Mouse (Mus musculus) neural tube, embryonic 14.5 days (tissue): ENCODE results near the gene Stox2. TPM values are rescaled to one million over a fixed set of nuclear protein-coding genes. Genes with fewer than 3 reads are reported as not detected.

Source experiments
- ATAC-seq: fragments of 200-750 bp; cut with Nextera tagmentation; 2 replicates; pipeline ENCODE4 v1.8.0; 2017; ENCODE audit warnings: low read depth, mild to moderate bottlenecking, moderate TSS enrichment, moderate library complexity
- H3K27ac ChIP-seq: fragments of 300-500 bp; sonication (generic); 2 replicates; pipeline ENCODE4 v1.5.1; 2014; ENCODE audit warnings: low read depth, mild to moderate bottlenecking, control low read depth, low read length, moderate library complexity, mixed read lengths
- H3K27me3 ChIP-seq: fragments of 300-500 bp; sonication (generic); 2 replicates; pipeline ENCODE4 v1.6.1; 2014; ENCODE audit warnings: low read length; ENCODE audit not compliant: control insufficient read depth, insufficient read depth
- H3K36me3 ChIP-seq: fragments of 300-500 bp; sonication (generic); 2 replicates; pipeline ENCODE4 v1.6.1; 2014; ENCODE audit warnings: low read length, mixed read lengths; ENCODE audit not compliant: control insufficient read depth, insufficient read depth
- H3K4me1 ChIP-seq: fragments of 300-500 bp; sonication (generic); 2 replicates; pipeline ENCODE4 v1.6.1; 2014; ENCODE audit warnings: low read length; ENCODE audit not compliant: control insufficient read depth, insufficient read depth
- H3K4me2 ChIP-seq: fragments of 300-500 bp; sonication (generic); 2 replicates; pipeline ENCODE4 v1.6.1; 2014; ENCODE audit warnings: mild to moderate bottlenecking, low read depth, low read length, control low read depth
- H3K4me3 ChIP-seq: fragments of 300-500 bp; sonication (generic); 2 replicates; pipeline ENCODE4 v1.5.1; 2014; ENCODE audit warnings: low read depth, low read length, control low read depth, mixed read lengths
- H3K9ac ChIP-seq: fragments of 300-500 bp; sonication (generic); replicated peaks from 2 replicates; pipeline ENCODE4 v1.6.1; 2014; ENCODE audit warnings: low read depth, mild to moderate bottlenecking, control low read depth, low read length, mixed read lengths
- H3K9me3 ChIP-seq: fragments of 300-500 bp; sonication (generic); 2 replicates; pipeline ENCODE4 v1.6.1; 2016; ENCODE audit warnings: low read length; ENCODE audit not compliant: control insufficient read depth
- WGBS: fragments of 180-500 bp; shearing (Covaris S2); extraction: QIAGEN DNeasy Blood & Tissue Kit; methylation state at CpG from one replicate; pipeline ENCODE4 v1.1.7; 2014; 5-methylcytosine and 5-hydroxymethylcytosine counted together
- polyA plus RNA-seq: library from polyadenylated mRNA; unstranded; fragments of >200 nt; fragmentation: Nextera tagmentation; extraction: Ambion mirVana; gene quantifications from 2 replicates; pipeline ENCODE4 v1.2.1, GENCODE M21; 2014

The Stox2 gene
- polyA plus RNA-seq, 1 experiment from 2014 or later: 49.7 TPM

- 86% methylated on average over 9 of the region's 9 CpGs for WGBS
Measured at GRCm38 (mm10) chr8:47212124-47212523, 234.0 kb downstream of the Stox2 start.

GRCm38 (mm10) chr8:47211226-47211625 lies 234.9 kb downstream of the Stox2 start:
- H3K27ac ChIP-seq: no peak overlapping the region
- H3K4me1 ChIP-seq: peaks cover 7% of the 10 kb centered on the region; the same call in 1 of the 2 replicates
- H3K4me2 ChIP-seq: no peak overlapping the region
- WGBS: 81% methylated on average over 9 of the region's 9 CpGs
- no peaks in the 10 kb centered on the region for H3K9me3 ChIP-seq
- no peaks in the 10 kb centered on the region for H3K36me3 ChIP-seq
- no peaks in the 10 kb centered on the region for H3K27me3 ChIP-seq
- no peak for ATAC-seq
- H3K4me3 ChIP-seq: no peak overlapping the region
- no peak overlapping the region for H3K9ac ChIP-seq

More at GRCm38 (mm10) chr8:47212124-47212523, 234.0 kb downstream of the Stox2 start:
- H3K27me3 ChIP-seq: no peaks in the 10 kb centered on the region
- H3K4me3 ChIP-seq: no peak overlapping the region
- H3K9ac ChIP-seq: no peak overlapping the region
- peaks cover 2% of the 10 kb centered on the region; the same call in 1 of the 2 replicates for H3K4me1 ChIP-seq
- no peak overlapping the region for H3K4me2 ChIP-seq
- ATAC-seq: no peak
- no peaks in the 10 kb centered on the region for H3K9me3 ChIP-seq
- H3K36me3 ChIP-seq: no peaks in the 10 kb centered on the region
- H3K27ac ChIP-seq: no peak overlapping the region

DNA sequence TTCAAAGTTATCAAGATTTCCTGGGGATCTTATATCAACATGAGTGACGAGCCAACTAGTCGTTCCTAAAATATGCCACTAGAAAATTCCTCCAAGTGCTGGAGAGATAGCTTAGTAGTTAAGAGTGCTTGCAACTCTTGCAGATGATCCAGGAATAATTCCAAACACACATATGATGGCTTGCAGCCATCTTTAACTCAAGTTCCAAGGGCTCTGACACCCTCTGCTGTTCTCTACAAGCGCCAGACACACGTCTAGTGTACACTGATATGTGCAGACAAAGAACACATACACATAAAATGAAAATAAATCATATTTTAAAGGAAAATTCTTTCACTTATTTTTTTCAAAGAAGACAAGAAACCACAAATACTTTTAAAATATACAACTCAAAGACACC lies 237.9 kb downstream of the Stox2 start:
- WGBS: 95% methylated on average over 4 of the region's 4 CpGs
- H3K9me3 ChIP-seq: no peaks in the 10 kb centered on the region
- no peak overlapping the region for H3K4me3 ChIP-seq
- peaks cover 5% of the 10 kb centered on the region; the same call in 1 of the 2 replicates for H3K4me1 ChIP-seq
- no peak overlapping the region for H3K27ac ChIP-seq
- H3K36me3 ChIP-seq: no peaks in the 10 kb centered on the region
- no peak overlapping the region for H3K9ac ChIP-seq
- no peak overlapping the region for H3K4me2 ChIP-seq
- ATAC-seq: no peak
- H3K27me3 ChIP-seq: no peaks in the 10 kb centered on the region

DNA sequence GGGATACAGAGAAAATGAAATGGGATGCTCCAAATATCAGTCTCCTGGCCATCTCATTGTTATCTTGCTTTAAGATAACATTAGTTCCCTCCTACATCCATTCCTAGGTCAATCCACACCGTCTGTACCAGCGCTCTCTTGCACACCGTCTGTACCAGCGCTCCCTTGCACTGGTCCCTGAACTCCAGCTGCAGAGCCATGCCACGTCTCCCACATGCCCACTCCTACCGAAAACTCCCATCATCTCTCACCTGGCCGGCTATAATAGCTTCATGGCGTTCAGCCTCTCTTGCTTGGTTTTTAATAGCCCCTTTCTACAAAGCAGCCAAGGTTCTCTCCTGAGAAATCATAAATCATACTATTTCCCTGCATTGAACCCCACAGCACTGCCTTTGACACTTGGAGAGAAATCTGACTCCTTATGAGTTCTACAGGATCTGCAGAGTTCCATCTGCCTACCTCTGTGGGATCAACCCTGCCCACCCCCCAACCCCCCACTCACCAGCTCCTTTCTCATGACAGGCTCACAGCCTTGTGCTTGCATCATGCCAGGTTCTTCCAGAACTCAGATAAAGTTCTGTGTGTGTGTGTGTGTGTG lies 239.4 kb downstream of the Stox2 start:
- Histone ChIP-seq H3K27ac (no peak overlapping the region; the same call in 1 of the 2 replicates), H3K27me3 (no peaks in the 10 kb centered on the region), H3K4me2 (no peak overlapping the region), H3K4me3 (no peak overlapping the region), H3K9ac (no peak overlapping the region), H3K36me3 (no peaks in the 10 kb centered on the region), H3K4me1 (peaks cover 5% of the 10 kb centered on the region; the same call in 1 of the 2 replicates), H3K9me3 (no peaks in the 10 kb centered on the region)
- ATAC-seq: peak; percentile 56
- 64% methylated on average over 8 of the region's 8 CpGs for WGBS

DNA sequence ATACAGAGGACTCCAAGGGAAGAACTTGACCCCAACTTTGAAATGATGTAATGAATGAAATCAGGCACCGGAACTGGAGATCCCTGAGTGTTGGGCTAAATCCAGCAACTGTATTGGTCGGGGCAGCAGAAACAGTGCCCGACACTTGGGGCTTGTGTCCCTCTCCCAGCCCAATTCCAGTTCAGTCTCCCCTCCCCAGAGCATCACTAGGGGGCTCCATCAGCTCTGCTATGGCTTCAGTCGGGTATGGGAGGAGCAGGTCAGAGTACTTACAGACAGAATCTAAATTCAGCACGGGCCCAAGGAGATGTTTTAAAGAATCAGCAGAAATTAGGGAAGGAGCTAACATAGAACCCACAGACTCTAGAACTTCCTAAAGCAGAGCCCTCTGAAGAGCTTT lies 240.7 kb downstream of the Stox2 start:
- Histone ChIP-seq H3K4me3 (no peak overlapping the region), H3K9me3 (no peaks in the 10 kb centered on the region), H3K4me2 (no peak overlapping the region), H3K36me3 (0 out of 2 replicates have a peak, but pooled peaks cover 4% of the 10 kb centered on the region), H3K27ac (no peak overlapping the region), H3K9ac (no peak overlapping the region), H3K4me1 (peaks cover 5% of the 10 kb centered on the region; the same call in 1 of the 2 replicates), H3K27me3 (no peaks in the 10 kb centered on the region)
- WGBS: 88% methylated on average over 5 of the region's 5 CpGs
- no peak for ATAC-seq

DNA sequence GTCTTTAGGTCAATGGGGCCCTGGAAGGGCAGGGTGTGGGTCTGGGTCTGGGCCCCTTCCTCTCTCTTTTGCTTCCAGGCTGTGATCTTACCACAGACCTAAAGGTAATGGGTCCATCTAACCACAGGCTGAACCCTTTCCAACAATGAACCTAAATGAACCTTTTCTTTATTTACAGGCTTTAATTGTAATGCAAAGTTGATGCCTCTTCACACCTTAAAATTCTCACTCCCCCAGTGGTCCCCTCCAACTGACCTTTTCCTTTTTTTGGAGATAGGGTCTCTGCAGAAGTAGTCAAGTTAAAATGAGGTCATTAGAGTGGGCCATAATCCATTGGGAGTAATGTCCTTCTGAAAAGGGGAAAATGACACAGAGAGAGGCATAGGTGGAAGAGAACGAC lies 249.8 kb downstream of the Stox2 start:
- Histone ChIP-seq H3K9ac (no peak overlapping the region), H3K9me3 (no peaks in the 10 kb centered on the region), H3K4me2 (no peak overlapping the region), H3K27me3 (no peaks in the 10 kb centered on the region), H3K36me3 (peaks cover 32% of the 10 kb centered on the region), H3K4me1 (no peaks in the 10 kb centered on the region), H3K27ac (no peak overlapping the region), H3K4me3 (no peak overlapping the region)
- ATAC-seq: no peak
- WGBS: 38% methylated on average over 1 of the region's 1 CpGs

DNA sequence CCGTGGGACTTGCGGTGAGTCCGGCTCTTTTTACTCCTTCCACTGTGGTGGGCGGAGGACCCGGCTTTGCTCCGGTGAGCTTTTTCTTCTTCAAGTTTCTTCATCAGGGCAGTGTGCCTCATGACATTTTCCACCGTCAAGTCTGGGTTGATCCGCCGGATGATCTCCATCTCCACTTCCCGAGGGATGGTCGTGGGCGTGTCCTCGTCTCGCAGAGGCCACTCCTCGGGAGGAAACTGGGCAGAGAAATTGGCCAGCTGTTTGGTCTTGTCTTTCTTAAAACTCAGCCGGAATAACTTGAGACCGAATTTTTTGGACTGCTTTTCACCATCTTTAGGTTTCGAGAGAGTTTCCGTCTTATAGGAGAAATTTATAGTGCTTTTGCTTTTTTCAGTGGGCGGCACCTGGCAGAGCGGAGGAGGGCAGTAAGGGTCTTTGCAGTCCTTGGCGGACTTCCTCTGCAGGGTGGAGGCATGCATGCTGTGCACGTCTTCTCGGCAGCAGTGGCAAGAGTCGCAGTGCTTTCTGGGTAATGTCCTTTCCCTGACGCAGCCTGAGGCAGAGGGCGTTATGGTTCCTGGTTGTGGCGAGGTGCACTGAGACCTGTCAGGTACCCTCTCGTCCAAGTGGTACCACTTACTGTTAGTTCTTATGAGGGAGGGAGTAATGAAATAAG lies 252.7 kb downstream of the Stox2 start:
- peaks cover 27% of the 10 kb centered on the region for H3K36me3 ChIP-seq
- H3K27ac ChIP-seq: no peak overlapping the region
- H3K4me2 ChIP-seq: no peak overlapping the region
- no peak overlapping the region for H3K9ac ChIP-seq
- H3K4me3 ChIP-seq: no peak overlapping the region
- H3K9me3 ChIP-seq: no peaks in the 10 kb centered on the region
- ATAC-seq: no peak
- WGBS: 95% methylated on average over 29 of the region's 29 CpGs
- H3K27me3 ChIP-seq: no peaks in the 10 kb centered on the region
- no peaks in the 10 kb centered on the region for H3K4me1 ChIP-seq

GRCm38 (mm10) chr8:47191444-47192365 lies 254.5 kb downstream of the Stox2 start:
- H3K4me2 ChIP-seq: no peak overlapping the region
- no peaks in the 10 kb centered on the region for H3K9me3 ChIP-seq
- H3K27me3 ChIP-seq: no peaks in the 10 kb centered on the region
- no peaks in the 10 kb centered on the region for H3K4me1 ChIP-seq
- no peak overlapping the region for H3K9ac ChIP-seq
- H3K27ac ChIP-seq: no peak overlapping the region
- WGBS: 95% methylated on average over 18 of the region's 18 CpGs
- H3K4me3 ChIP-seq: no peak overlapping the region
- ATAC-seq: no peak
- H3K36me3 ChIP-seq: peaks cover 27% of the 10 kb centered on the region
